Mouse (Mus musculus): ENCODE measurements at regions not wholly inside any gene's neighbourhood (a gene's known extent, or its start where the extent isn't known, plus 50 kb on each side); places are given as distances from the start of the nearest gene placed in this dataset.

DNA sequence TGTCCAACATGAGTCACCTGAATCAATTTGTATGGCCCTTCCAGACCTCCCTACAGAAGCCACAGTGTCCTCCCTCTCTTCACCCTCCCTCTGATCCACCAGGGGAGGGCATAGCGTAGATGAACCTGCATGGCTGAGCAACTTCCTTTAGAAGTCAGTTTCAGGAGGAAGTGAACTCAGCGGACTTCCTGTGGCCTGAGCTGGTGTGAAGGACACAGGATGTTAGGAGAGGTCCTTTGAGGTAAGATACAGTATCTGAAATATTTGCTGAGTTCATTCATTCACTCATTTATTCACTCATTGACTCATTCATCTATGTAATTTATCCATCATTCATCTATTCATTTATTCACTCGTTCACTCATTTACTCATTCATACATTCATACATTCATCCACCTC lies 152.6 kb downstream of the Chst1 start:
- no peak for DNase-seq

DNA sequence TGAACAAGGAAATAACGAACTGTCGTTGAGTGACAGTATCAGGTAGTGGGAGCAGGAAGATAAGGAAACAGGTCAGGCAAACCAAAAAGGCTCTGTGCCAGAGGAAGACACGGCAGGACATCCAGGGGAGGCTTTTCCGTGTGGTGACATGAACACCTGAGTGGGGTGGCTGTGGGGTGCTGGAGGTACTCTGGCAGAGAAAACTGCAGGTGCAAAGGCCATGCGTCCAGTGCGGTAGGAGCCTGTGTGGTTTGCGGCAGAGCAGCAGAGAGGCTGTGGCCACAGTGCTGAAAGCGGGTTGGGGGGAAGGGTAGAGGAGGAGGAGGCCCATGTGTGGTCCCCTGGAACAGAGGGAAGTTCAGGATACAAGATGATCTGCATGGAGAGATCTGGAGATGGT lies 153.3 kb downstream of the Chst1 start:
- no peak for DNase-seq

DNA sequence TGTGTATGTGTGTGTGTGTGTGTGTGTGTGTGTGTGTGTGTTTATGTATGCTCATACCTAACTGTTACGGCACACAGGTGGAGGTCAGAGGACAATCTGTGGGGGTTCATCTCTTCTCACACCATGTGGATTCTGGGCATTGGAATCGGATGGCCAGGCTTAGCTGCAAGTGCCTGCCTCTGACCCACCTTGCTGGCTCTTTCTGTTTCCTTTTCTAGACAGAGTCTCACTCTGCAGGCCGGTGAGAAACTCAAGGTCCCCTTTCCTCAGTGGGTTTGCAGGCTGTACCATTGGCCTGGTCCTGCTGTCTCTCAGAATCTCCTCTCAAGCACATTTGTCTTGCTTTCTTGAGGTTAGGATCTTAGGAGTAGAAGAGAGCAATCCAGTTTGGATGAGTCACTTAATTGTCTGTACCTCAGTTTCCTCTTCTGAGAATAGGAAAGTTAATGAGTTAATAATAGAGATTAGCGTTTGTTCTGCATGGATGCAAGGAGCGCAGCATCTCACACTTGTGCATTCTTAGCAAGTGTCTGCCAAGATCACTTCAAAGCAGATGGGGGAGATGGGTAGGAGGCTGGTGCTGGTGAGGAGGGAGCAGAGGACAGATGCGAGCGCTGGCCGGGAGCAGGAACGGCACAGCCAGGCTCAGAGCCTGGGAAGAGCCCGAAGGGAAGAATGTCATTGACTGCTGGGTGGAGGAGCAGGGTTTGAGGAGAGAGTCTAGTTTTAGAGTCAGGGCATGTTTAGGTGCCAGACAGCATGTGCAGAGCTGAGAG lies 155.2 kb downstream of the Chst1 start:
- no peak for DNase-seq

DNA sequence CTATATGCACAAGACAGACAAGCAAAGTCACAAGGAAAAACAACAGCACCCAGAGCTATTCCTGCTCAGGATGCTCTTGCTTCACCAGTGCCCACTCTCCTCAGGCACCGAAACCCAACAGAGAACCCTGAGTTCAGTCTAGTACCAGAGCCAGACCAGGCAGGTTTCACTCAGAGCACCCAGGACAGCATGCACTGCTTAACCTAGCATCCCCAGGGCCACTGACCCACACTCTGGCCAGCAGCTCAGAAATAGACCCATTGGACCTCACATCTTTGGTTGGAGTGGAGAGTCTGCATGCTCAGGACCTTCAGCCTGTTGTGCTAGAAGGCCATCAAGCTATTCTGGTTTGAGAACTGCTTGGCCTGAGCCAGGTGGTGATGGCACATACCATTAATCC lies 157.0 kb downstream of the Chst1 start:
- no peak for DNase-seq

DNA sequence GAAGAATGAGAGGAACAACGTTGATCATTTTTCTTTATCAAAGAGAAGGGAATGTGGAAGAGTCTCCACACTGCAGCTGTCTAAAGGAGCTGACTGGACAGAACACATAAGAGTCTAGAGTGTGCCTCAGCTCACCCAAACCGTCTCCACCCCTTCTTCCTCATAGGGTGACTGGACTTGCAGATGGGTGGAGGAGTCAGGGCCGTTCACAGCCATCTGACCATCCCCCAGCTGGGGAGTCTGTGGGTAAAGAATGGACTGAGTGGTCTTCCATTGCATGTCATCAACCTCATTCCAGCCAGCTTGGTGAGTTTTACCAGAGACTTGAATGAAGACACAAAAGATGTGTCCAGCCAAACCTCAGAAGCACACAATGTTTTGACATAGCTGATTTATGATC lies 156.1 kb upstream of the Syt13 start:
- no peak for DNase-seq

DNA sequence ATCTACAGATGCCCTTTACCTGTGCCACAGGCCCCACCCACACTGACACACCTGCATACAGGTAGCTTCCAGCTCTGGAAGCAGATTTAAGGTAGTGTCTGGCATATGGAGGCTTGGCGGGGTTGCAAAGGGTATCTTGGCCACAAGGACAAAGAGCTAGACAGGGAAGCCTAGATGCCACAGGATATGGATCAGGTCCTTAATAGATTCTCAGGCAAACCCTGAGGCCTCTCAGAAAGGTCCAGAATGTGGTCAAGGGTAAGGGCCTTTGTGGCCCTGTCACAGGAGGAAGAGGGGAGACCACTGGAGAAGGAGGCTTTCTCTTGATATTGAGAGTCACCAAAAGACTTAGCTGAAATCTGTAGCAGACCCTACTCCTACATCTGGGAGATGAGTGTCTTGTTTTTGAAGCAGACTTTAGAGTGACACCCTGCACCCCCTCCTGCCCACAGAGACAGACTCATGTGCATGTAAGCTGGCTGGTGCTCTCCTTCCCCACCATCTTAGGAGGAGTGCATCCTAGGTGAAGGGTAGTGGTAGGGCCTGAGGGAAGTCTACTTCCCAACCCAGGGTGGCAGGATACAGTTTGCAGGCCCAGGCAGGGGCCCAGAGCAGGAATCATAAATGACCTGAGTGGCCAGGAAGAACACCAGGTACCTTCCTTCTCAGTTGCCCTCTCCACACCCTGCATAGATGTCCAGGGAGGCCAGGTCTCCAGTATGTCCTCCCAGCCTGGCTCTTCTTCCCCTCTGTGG lies 150.8 kb upstream of the Syt13 start:
- DNase-seq, result no peak

DNA sequence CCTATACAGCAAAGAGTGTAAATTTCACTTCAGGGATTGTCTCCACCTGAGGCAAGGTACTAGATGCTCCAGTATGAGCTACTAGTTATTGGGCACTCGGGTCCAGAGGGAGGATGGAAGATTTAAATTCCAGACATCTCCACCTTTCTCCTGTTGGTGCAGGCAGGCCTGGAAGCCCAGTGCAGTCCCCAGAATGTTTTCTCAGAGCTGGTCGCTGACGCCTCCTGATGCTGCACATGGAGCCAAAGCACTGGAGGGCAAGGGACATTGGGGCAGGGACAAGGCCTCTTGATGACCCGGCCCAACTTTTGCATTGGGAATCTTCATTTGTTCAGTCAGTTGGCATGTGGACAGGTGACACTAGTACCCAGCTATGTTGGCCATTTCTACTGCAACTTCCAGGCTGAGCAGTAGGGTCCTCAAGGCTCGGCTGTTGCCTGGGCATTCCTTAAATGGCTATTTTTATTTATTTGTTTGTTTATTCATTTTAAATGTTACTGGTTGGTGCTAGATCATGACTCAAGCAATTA lies 147.4 kb upstream of the Syt13 start:
- DNase-seq, result no peak

DNA sequence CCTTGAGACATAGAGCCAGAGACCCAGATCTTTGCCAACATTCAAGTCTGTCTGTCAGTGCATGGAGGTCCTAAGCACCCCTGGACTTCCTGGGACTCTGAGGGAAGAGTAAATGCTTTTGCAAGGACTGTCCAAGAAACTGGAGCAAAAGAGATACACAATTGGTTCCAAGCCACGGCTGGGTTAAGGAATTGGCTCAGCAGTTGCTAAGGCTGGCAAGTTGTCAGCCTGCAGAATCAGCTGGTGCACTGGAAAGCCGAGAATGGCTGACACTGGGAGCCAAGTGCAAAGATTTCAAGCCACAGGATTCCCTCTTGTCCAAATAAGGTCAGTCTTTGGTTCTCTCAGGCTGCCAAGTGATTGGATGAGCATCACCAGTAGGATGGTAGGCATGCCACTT lies 146.8 kb upstream of the Syt13 start:
- DNase-seq, result no peak

DNA sequence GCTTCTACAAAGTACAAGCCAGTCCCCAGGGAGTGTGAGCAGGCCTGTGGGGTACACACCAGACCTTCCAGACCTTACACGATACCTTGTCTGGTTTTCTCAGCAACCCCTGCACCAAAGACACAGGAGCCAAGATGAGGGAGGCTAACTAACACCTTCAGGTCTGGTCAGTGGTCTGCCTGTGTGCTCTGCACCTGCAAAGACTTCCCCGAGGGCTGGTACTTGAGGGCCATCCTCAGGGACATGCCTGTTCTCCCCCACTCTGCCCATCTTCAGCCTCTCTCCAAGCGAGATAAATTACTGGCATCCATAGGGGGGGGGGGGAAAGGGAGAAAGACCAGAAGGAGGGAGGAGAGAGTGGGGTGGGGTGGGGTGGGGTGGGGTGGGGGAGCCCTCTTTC lies 145.8 kb upstream of the Syt13 start:
- DNase-seq, result no peak

DNA sequence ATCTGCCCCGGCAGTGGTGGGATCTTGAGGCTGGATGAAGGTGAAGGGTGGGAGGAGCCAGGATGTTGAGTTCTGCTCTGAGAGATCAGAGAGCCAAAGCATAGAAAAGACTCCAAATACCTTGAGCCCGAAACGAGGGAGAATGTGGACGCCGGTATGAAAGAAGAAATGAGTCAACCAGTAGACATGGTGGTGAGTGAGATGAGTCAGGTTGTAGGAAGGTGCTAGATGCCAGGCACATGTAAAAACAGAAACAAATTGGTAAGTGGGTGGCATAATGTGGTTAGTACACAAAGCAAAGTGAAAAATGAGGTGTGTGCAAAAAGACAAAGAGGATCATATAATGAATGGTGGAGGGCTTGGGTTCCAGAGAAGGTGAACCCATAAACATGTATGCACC lies 144.8 kb upstream of the Syt13 start:
- DNase-seq, result no peak

DNA sequence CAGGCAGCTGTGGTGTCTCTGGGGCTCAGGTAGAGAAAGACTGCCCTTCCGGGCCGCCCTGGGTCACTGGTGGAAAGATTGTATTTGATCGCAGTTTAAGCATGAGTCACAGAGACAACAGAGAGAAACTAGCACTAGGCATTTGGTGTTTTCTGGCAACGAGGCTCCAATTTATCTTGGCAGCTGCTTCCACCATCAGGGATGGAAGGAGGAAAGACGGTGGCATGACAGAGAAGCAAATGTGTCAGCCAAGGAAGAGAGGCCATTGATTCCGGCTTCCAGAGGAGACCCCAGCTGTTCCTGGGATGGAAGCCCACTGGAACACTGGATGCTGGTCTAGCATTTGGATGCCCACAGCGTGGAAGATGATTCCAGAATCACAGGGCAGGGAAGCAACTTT lies 142.3 kb upstream of the Syt13 start:
- DNase-seq, result no peak

DNA sequence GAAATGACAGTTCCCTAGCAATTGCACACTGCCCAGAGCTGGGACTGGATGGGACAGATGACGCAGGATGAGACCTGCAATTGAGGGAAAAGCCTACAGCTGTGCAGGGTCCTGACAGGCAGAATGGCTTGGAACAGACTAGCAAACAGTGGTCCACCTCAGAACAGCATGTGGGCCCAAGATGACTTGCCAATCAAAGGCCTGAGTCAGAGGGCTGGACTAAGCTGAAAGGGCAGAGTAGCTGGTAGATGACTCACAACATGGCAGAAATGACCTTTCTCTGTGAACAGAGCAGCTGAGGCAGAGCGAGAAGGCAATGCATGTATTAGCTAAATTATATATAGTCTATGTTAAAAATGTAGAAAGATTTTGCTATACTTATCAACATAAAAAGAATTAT lies 138.4 kb upstream of the Syt13 start:
- no peak for DNase-seq

DNA sequence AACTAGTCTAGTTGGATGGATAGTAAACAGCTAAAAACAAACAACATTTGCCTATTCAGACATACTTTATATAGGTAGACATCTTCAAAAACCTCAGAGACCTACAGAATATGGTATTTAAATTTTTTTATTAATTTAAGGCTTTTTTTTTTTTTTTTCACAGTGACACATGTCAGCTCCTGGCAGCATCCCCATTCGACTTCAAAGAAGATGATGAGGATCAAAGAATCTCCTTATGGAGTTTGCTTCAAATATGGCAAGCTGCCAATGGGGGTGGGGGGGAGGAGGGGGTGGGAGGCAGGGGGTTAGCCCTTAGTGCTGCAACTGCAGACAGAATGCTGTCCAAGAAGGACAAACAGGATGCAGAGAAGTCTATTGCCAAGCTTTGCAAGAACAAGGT lies 135.8 kb upstream of the Syt13 start:
- DNase-seq, result no peak

DNA sequence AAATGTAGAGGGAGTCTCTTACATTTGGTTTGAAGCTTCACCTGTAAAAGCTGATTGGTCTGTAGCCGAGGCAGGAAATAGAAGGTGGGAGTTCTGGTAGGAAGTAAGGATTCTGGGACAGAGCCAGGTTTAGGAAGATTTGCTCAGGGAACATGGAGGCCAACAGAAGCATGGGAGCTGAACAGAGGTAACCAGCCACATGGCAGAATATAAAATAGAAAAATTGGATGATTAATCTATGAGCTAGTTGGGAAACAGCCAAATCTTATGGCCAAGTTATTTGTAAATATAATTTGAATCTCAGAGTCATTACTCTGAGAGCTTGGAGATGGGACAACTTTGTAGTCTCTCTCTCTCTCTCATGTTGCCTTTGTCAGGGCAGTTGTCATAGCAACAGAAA lies 134.9 kb upstream of the Syt13 start:
- no peak for DNase-seq

DNA sequence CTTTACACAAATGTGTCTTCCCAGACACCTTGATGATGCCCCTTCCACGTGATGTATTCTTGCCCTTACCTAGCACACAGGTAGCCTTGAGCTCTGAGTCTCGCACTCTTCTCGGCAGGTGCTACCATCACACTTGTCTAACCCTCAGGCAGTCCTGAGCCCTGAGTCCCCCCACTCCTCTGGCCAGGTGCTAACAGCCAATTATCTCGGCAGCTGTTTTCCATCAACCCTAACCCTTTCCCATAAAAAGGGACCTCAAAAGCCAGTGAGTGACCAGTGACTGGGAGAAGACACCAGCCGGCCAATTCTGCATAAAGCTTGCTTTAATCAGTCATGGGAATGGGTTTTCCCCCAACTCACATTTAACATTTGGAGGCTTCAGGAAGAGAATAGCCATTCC lies 133.4 kb upstream of the Syt13 start:
- no peak for DNase-seq

DNA sequence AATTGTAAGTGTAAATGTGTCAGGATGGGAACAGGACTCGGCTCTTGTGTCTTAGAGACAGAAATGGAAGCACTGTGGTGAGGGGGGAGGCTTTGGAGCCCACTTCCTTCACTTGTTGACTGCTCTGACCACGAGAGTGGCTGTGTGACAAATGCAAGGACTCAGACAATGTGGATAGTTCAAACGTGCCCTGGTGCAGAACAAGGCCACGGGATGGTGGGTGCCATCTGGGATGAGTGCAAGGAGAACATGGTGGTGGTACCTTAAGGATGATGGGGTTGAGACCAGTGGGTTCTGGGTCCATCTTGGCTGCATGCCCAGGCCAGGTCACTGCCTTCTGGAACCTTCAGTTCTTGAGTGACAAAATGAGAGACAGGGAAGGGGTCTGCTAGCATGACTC lies 132.3 kb upstream of the Syt13 start:
- DNase-seq, result no peak

DNA sequence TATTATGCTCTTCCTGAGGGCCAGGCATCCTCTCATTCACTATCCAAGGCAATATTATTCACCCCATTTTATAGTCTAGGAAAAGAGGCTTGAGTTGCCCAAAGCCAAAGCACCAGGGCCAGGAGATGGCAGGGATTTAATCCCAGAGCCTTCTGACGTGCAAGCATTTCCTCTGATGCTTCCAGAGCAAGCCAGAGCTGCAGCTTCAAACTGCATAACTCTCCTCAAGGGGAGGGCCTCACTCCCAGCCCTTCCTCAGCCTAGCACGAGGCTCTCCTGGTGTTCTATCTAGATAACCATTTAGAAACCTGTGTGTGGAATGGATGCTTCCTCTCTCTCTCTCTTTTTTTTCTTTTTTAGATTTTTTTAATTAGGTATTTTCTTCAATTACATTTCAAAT lies 130.0 kb upstream of the Syt13 start:
- no peak for DNase-seq

DNA sequence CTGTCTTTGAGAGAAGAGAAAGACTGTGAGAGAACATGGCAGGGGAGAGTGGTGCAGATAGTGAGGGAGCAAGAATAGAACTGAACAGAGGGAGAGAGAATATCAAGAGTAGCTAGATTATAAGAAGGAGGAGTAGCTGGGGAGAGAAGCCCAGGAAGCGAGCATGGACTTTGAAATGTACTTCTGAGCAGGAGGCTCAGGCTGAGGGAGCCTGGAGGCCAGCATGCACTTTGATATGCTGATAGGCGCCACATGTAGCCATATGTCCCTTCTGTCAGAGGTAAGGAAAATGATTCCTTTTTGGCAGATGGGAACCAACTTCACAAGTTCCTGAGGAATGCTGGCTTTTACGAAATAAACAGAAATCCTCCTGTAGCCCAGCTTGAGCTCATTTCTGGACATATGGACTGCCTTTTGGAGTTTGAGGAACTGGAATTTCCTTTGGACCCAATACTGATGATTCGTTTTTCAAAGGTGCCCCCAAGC lies 126.9 kb upstream of the Syt13 start:
- no peak for DNase-seq

DNA sequence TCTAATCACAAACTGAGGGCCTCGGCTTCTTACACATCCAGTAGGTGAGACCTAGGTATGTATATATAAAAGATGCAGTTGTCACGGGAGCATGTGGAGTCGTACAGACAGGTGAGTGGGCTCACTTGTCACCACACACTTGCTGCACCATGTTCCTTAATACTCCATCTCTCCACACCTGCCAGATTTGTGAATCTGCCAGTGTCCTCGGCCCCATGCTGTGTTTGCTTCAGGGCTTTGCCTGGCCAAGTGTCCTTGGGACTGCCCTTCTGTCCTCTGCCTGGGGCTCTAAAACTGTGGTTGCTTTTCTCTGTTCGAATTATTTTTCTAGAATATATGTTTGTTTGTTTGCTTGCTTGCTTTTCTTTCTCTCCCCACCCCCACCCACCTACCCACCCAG lies 126.0 kb upstream of the Syt13 start:
- DNase-seq, result no peak

DNA sequence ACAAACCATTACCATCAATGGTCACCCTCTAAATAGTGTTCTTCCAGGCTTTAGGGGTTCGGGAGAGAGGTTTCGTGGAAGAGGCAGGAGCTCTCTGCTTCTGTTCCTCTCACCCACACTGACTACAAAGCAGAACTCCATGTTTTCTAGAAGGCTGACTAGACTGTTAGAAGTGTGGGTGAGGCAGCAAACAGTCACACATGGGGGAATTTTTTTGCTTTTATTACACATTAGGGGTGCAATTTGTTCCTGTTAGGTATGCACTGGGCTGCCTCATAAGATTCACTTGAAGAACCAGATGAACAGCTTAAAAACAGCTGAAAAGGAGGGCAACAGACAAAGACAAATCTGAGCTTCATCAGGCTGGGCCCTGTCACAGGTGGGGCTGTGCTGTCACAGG lies 124.5 kb upstream of the Syt13 start:
- DNase-seq, result no peak

DNA sequence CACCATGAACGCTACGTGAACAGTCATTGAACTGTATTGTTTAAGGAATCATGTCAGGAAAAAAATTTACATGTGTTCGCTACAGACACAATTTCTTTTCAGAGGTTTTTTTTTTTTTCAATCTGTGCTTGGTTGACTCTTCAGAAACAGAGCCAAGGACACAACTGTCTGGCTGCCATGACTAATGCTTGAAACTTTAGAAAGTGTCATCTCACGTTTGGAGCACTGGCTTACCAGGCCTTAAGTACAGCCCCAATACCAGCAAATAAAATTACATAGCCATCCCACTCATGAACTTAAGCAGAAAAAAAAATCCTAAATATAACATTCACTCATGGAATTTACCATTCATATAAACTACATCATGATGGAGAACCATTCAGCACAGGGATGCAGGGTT lies 115.1 kb upstream of the Syt13 start:
- DNase-seq, result no peak

DNA sequence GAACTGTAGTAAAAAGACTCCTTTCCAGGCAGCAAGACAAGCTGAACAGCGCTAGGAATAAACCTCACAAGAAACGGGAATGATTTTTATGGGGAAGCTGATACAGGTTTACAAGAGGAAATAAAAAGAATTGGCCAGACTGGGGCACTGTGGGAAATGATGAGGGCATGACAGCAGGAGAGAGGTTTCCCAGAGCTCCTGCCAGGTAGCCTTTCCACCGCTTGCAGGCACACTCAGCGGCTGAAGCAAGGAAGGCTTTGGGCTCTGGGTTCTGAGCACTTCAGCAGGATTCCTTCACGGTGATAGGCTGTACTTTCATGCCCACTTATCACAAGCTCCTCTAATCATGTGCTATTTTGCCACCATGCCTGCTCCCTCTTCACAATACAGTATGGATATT lies 114.2 kb upstream of the Syt13 start:
- no peak for DNase-seq

DNA sequence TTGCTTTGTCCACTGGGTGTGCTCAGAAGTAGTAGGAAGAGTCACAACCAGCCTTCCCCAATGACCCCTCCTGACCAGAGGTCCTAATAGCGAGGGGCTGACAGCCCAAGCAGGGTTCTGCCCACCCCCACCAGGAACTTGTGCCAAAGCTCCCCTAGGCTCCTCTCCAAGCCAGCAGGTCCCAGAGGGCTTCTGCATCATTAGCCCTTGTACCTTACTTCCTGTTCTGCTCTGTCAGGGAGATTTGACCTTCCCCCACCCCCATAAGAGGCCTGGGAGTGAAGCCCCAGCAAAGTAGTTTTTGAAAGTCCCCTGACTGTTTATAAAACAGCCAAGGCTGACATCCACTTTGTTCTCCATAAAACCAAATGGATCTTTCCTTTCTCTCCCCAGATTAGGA lies 110.0 kb upstream of the Syt13 start:
- no peak for DNase-seq

DNA sequence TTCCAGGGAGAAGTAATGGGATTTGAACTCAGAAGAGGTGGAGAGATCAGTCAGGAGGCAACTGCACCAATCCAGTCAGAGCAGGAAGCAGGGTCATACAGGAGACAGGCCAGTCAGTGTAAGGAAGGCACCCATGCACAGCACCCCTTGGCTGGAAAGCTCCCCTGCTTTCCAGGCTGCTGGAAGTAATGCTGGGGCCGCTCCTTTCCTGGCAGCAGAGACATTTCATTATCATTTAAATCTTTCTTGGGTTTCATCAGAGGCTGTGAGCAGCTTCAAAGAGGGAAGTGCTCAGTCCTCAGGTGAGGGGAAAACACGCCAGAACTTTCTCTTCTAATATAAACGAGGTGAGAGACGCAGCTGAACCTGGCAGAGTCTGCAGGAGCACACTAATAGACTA lies 109.1 kb upstream of the Syt13 start:
- no peak for DNase-seq

Data from B cell, adult 2 months (primary cell).